Mouse (Mus musculus) spleen, adult 2 months (tissue): ENCODE results near the gene Gm49325.

ENCODE experiments used
- CTCF ChIP-seq: fragments of 200-500 bp; IDR thresholded peaks from 2 replicates; pipeline ENCODE4 v1.5.1; 2011; ENCODE audit warnings: mild to moderate bottlenecking, inconsistent platforms; ENCODE audit not compliant: insufficient read depth, insufficient read length, insufficient replicate concordance; ENCODE audit errors: extremely low read depth
- POLR2A ChIP-seq: fragments of 200-500 bp; IDR thresholded peaks from 2 replicates; pipeline ENCODE4 v1.6.1; 2011; ENCODE audit warnings: low read depth, low read length, inconsistent platforms

GRCm38 (mm10) chr10:77581023-77581407, 25.0 kb upstream of the Gm49325 start:
- TF ChIP-seq CTCF (no peak), POLR2A (no peak)
